Mouse (Mus musculus) embryo, embryonic 9.5 days (tissue): ENCODE data around the gene Ddhd1.
"Not testable (repeated sequence)": the region's sequence is repeated elsewhere in the genome, so short reads cannot be mapped to it uniquely, and the experiment has no call there.

ENCODE experiments used
- DNase-seq: peaks from one replicate; pipeline ENCODE4 v3.0.0-alpha.2; 2017; ENCODE audit errors: extremely low spot score

Gene Ddhd1

GRCm38 (mm10) chr14:45580923-45581827 is 76.8 kb downstream of the Ddhd1 start:
- DNase-seq, result not testable (repeated sequence)

- peak; percentile 79 for DNase-seq
Observed at GRCm38 (mm10) chr14:45566066-45566937, 91.6 kb downstream of the Ddhd1 start.

GRCm38 (mm10) chr14:45565216-45566065 is 92.5 kb downstream of the Ddhd1 start:
- peak; percentile 53 for DNase-seq

- no peak for DNase-seq
Observed at GRCm38 (mm10) chr14:45563577-45563976, 94.4 kb downstream of the Ddhd1 start.

GRCm38 (mm10) chr14:45561681-45562080 is 96.3 kb downstream of the Ddhd1 start:
- DNase-seq, result no peak

GRCm38 (mm10) chr14:45559018-45559417 is 98.9 kb downstream of the Ddhd1 start:
- no peak for DNase-seq

GRCm38 (mm10) chr14:45554336-45554735 is 103.6 kb downstream of the Ddhd1 start:
- no peak for DNase-seq

GRCm38 (mm10) chr14:45553854-45554253 is 104.1 kb downstream of the Ddhd1 start:
- DNase-seq, result no peak

GRCm38 (mm10) chr14:45552431-45552830 is 105.5 kb downstream of the Ddhd1 start:
- no peak for DNase-seq

- peak; percentile 60 for DNase-seq
Observed at GRCm38 (mm10) chr14:45551121-45551768, 106.7 kb downstream of the Ddhd1 start.

GRCm38 (mm10) chr14:45550010-45550647 is 107.8 kb downstream of the Ddhd1 start:
- no peak for DNase-seq

- DNase-seq, result no peak
Observed at GRCm38 (mm10) chr14:45548118-45548517, 109.8 kb downstream of the Ddhd1 start.

- no peak for DNase-seq
Observed at GRCm38 (mm10) chr14:45544905-45545304, 113.0 kb downstream of the Ddhd1 start.

GRCm38 (mm10) chr14:45544026-45544425 is 113.9 kb downstream of the Ddhd1 start:
- no peak for DNase-seq

- DNase-seq, result peak; percentile 66
Observed at GRCm38 (mm10) chr14:45539659-45540468, 118.1 kb downstream of the Ddhd1 start.
